Mouse (Mus musculus) adrenal gland, postnatal 36 days (tissue): Measurements from ENCODE around the gene Dars. TPM values are rescaled to one million over a fixed set of nuclear protein-coding genes. Genes with fewer than 3 reads are reported as not detected.

Experiments used
- DNase-seq, 2 experiments: peaks; one replicate each; pipeline ENCODE4 v3.0.0; 2021; ENCODE audit warnings: mixed read lengths in 1 of 2
- total RNA-seq, 2 experiments: library from RNA; stranded (reverse); gene quantifications; 2 replicates each; pipeline ENCODE4 v1.2.3; 2021

Gene Dars
- total RNA-seq, 2 experiments from 2014 or later = 80.6 to 105 TPM

GRCm38 (mm10) chr1:128417533-128417888 is 343 bp upstream of the Dars start:
- no peak for DNase-seq

- no peak for DNase-seq
Measured at GRCm38 (mm10) chr1:128411141-128411540, 6.0 kb downstream of the Dars start.

GRCm38 (mm10) chr1:128406846-128407245 is 10.3 kb downstream of the Dars start:
- no peak for DNase-seq

- DNase-seq = no peak
Measured at GRCm38 (mm10) chr1:128405675-128406074, 11.5 kb downstream of the Dars start.

GRCm38 (mm10) chr1:128405041-128405481 is 12.1 kb downstream of the Dars start:
- DNase-seq = no peak

- no peak for DNase-seq
Measured at GRCm38 (mm10) chr1:128400926-128401325, 16.2 kb downstream of the Dars start.

GRCm38 (mm10) chr1:128399941-128400915 is 16.9 kb downstream of the Dars start:
- DNase-seq = no peak

- DNase-seq = peak in 1 of 2 experiments; percentile 21
Measured at GRCm38 (mm10) chr1:128398738-128399445, 18.3 kb downstream of the Dars start.

- DNase-seq = no peak
Measured at GRCm38 (mm10) chr1:128394657-128395056, 22.5 kb downstream of the Dars start.

- DNase-seq = no peak
Measured at GRCm38 (mm10) chr1:128392382-128392781, 24.8 kb downstream of the Dars start.

GRCm38 (mm10) chr1:128386487-128386886 is 30.7 kb downstream of the Dars start:
- no peak for DNase-seq

- DNase-seq = no peak
Measured at GRCm38 (mm10) chr1:128376841-128377240, 40.3 kb downstream of the Dars start.

- DNase-seq = no peak
Measured at GRCm38 (mm10) chr1:128372143-128372860, 44.9 kb downstream of the Dars start.

- peak in 1 of 2 experiments; percentile 45 for DNase-seq
Measured at GRCm38 (mm10) chr1:128368732-128369441, 48.3 kb downstream of the Dars start.

- no peak for DNase-seq
Measured at GRCm38 (mm10) chr1:128360601-128361000, 56.6 kb downstream of the Dars start.

- DNase-seq = peak; percentile 94 to 96
Measured at GRCm38 (mm10) chr1:128359554-128360376, 57.4 kb downstream of the Dars start, which contains the start of gene Mcm6. Mcm6 (minus strand) TSS chr1:128359664.

GRCm38 (mm10) chr1:128358916-128359553 is 58.1 kb downstream of the Dars start:
- DNase-seq = peak in 1 of 2 experiments; percentile 12

GRCm38 (mm10) chr1:128358276-128358675 is 58.9 kb downstream of the Dars start:
- DNase-seq = peak; percentile 53 to 65

- DNase-seq = peak; percentile 17 to 27
Measured at GRCm38 (mm10) chr1:128357452-128357851, 59.7 kb downstream of the Dars start.

- DNase-seq = no peak
Measured at GRCm38 (mm10) chr1:128353092-128353491, 64.1 kb downstream of the Dars start.
